Mouse (Mus musculus): Measurements from ENCODE around the gene Plekhh3. TPM values are rescaled to one million over a fixed set of nuclear protein-coding genes. Genes with fewer than 3 reads are reported as not detected.

The Plekhh3 gene
- polyA plus RNA-seq, 1 experiment from 2014 or later = 8.1 TPM

GRCm38 (mm10) chr11:101184984-101185383 lies 13.8 kb upstream of the Plekhh3 start:
- Histone ChIP-seq H3K4me2 (replicated peaks) (no peak overlapping the region), H3K27me3 (peaks cover 5% of the 10 kb centered on the region; the same call in 1 of the 2 replicates), H3K9me3 (no peaks in the 10 kb centered on the region), H3K9ac (replicated peaks) (no peak overlapping the region), H3K27ac (no peak overlapping the region), H3K36me3 (no peaks in the 10 kb centered on the region), H3K4me1 (replicated peaks) (peaks cover 19% of the 10 kb centered on the region), H3K4me3 (replicated peaks) (no peak overlapping the region)
- no peak for ATAC-seq
- WGBS = 90% methylated on average over 12 of the region's 12 CpGs

GRCm38 (mm10) chr11:101182771-101183517 lies 11.8 kb upstream of the Plekhh3 start:
- H3K4me3 ChIP-seq (replicated peaks) = no peak overlapping the region
- no peak overlapping the region for H3K4me2 ChIP-seq (replicated peaks)
- H3K27ac ChIP-seq = no peak overlapping the region
- H3K9ac ChIP-seq (replicated peaks) = peak overlapping the region; percentile 28; the same call in 1 of the 2 replicates
- H3K27me3 ChIP-seq = peaks cover 24% of the 10 kb centered on the region
- ATAC-seq = no peak
- H3K4me1 ChIP-seq (replicated peaks) = peaks cover 13% of the 10 kb centered on the region
- WGBS = 81% methylated on average over 14 of the region's 14 CpGs
- H3K36me3 ChIP-seq = no peaks in the 10 kb centered on the region
- no peaks in the 10 kb centered on the region for H3K9me3 ChIP-seq

- Histone ChIP-seq H3K36me3 (no peaks in the 10 kb centered on the region), H3K4me2 (replicated peaks) (no peak overlapping the region), H3K9ac (replicated peaks) (no peak overlapping the region), H3K9me3 (no peaks in the 10 kb centered on the region), H3K4me3 (replicated peaks) (no peak overlapping the region), H3K27ac (no peak overlapping the region), H3K4me1 (replicated peaks) (peaks cover 21% of the 10 kb centered on the region), H3K27me3 (peaks cover 34% of the 10 kb centered on the region)
- 91% methylated on average over 11 of the region's 11 CpGs for WGBS
- no peak for ATAC-seq
These were observed 10.8 kb upstream of the Plekhh3 start for GRCm38 (mm10) chr11:101181961-101182360.

DNA sequence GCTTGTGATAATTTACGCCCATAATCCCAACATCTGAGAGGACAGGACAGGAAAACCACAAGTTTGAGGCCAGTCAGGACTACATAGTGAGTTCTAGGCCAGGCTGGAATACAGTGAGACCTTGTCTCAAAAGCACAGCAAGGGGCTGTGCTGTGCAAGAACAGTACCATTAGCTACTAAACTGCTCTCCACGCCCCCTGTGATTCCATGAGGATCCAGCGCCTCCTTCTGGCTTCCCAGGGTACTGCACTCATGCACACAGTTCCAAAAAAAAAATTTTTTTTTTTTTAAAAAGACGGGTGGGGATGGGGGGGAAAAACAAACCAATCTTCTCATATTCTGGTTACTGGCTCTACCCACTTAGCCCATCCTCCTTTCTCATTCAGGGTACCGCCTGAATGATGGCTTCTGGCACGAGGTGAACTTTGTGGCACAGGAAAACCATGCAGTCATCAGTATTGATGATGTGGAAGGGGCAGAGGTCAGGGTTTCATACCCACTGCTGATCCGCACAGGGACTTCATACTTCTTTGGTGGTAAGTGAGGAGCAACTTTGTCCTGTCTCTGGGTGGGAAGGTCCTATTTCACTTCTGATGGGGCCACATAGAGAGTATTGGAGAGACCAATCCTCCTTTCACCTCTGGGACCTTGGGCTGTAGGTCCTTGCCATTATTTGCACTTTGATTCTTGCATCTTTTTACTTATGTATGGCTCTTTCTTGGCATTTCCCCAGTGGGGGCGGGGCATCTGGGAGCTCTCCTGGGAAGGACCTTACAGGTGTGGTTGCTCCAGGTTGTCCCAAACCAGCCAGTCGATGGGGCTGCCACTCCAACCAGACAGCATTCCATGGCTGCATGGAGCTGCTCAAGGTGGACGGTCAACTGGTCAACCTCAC lies 9.9 kb upstream of the Plekhh3 start:
- Histone ChIP-seq H3K4me2 (replicated peaks) (no peak overlapping the region), H3K27me3 (peaks cover 42% of the 10 kb centered on the region), H3K27ac (no peak overlapping the region), H3K4me3 (replicated peaks) (no peak overlapping the region), H3K9me3 (no peaks in the 10 kb centered on the region), H3K9ac (replicated peaks) (no peak overlapping the region), H3K36me3 (no peaks in the 10 kb centered on the region), H3K4me1 (replicated peaks) (peaks cover 29% of the 10 kb centered on the region)
- 42% methylated on average over 10 of the region's 10 CpGs for WGBS
- ATAC-seq = no peak

- Histone ChIP-seq H3K4me3 (replicated peaks) (no peak overlapping the region), H3K4me2 (replicated peaks) (no peak overlapping the region), H3K9ac (replicated peaks) (no peak overlapping the region), H3K27me3 (peaks cover 47% of the 10 kb centered on the region), H3K36me3 (no peaks in the 10 kb centered on the region), H3K27ac (no peak overlapping the region), H3K9me3 (no peaks in the 10 kb centered on the region), H3K4me1 (replicated peaks) (peaks cover 36% of the 10 kb centered on the region)
- WGBS = 65% methylated on average over 17 of the region's 17 CpGs
- no peak for ATAC-seq
These were observed 9.1 kb upstream of the Plekhh3 start for GRCm38 (mm10) chr11:101180261-101180660.

DNA sequence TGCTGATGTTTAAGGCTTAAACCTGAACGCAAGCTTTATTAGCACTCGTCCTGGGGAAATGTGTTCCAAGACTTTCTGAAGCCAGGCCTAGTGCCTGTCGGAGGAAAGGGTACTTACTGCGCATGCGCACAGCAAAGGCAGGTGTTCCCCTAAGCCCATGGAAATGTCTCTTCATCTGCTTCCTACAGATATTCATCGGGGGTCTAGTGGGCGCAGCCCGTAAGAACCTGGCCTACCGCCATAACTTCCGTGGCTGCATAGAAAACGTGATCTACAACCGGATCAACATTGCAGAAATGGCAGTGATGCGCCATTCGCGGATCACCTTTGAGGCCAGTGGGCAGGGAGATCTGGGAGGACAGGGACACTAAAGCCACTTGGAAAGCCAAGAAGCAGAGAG lies 8.2 kb upstream of the Plekhh3 start:
- Histone ChIP-seq H3K27me3 (peaks cover 54% of the 10 kb centered on the region), H3K27ac (no peak overlapping the region), H3K9ac (replicated peaks) (no peak overlapping the region), H3K9me3 (no peaks in the 10 kb centered on the region), H3K4me3 (replicated peaks) (no peak overlapping the region), H3K36me3 (no peaks in the 10 kb centered on the region), H3K4me1 (replicated peaks) (peaks cover 45% of the 10 kb centered on the region), H3K4me2 (replicated peaks) (no peak overlapping the region)
- ATAC-seq = no peak
- WGBS = 82% methylated on average over 15 of the region's 15 CpGs

DNA sequence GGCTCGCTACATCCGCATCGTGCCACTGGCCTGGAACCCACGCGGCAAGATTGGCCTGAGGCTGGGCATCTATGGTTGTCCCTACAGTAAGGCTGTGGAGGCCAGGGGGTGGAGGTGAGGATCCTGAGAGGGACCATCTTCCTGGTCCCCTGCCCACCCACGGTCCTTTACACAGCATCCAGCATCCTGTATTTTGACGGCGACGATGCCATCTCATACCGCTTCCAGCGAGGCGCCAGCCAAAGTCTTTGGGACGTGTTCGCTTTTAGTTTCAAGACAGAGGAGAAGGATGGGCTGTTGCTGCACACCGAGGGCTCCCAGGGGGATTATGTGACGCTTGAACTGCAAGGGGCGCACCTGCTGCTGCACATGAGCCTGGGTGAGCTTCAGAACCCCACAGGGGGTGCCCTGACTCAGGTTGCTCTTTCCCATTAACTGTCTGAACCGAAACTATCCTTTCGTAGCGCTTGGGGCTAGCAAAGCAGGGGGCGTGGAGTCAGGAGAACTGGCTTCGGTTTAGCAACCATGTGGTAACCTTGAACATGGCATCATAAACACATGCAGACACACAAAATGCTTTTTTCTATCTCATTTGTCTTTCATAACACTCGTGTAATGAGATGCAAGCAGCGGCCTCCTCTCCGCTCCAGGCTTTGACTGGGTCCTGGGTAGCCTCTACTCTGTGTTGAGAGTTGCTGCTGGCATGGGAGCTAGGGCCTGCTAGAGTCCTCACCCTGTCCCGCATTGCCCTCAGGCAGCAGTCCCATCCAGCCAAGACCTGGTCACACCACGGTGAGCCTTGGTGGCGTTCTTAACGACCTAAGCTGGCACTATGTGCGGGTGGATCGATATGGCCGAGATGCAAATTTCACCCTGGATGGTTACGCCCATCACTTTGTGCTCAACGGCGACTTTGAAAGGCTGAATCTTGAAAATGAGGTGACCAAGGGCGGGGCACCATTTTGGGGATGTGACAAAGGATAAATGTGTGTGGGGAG lies 7.2 kb upstream of the Plekhh3 start:
- peaks cover 61% of the 10 kb centered on the region for H3K27me3 ChIP-seq
- H3K9me3 ChIP-seq = no peaks in the 10 kb centered on the region
- H3K36me3 ChIP-seq = no peaks in the 10 kb centered on the region
- no peak for ATAC-seq
- H3K4me1 ChIP-seq (replicated peaks) = peaks cover 51% of the 10 kb centered on the region
- 44% methylated on average over 36 of the region's 36 CpGs for WGBS
- H3K4me2 ChIP-seq (replicated peaks) = peak overlapping the region; percentile 3; the same call in 1 of the 2 replicates
- no peak overlapping the region for H3K4me3 ChIP-seq (replicated peaks)
- H3K9ac ChIP-seq (replicated peaks) = no peak overlapping the region; the same call in 1 of the 2 replicates
- no peak overlapping the region for H3K27ac ChIP-seq

- Histone ChIP-seq H3K9ac (replicated peaks) (0 out of 2 replicates have a peak overlapping the region, but pooled peaks have one; percentile 60), H3K36me3 (no peaks in the 10 kb centered on the region), H3K4me3 (replicated peaks) (peak overlapping the region; percentile 39), H3K9me3 (no peaks in the 10 kb centered on the region), H3K4me2 (replicated peaks) (peak overlapping the region; percentile 57), H3K4me1 (replicated peaks) (peaks cover 60% of the 10 kb centered on the region), H3K27me3 (peaks cover 64% of the 10 kb centered on the region), H3K27ac (no peak overlapping the region)
- WGBS = 20% methylated on average over 22 of the region's 22 CpGs
- ATAC-seq = no peak
These were observed 6.0 kb upstream of the Plekhh3 start for GRCm38 (mm10) chr11:101176933-101177773.

GRCm38 (mm10) chr11:101176117-101176691 lies 5.1 kb upstream of the Plekhh3 start:
- Histone ChIP-seq H3K9ac (replicated peaks) (peak overlapping the region; percentile 60), H3K27ac (peak overlapping the region; percentile 35; the same call in 1 of the 2 replicates), H3K9me3 (no peaks in the 10 kb centered on the region), H3K27me3 (peaks cover 64% of the 10 kb centered on the region), H3K4me3 (replicated peaks) (peak overlapping the region; percentile 39), H3K36me3 (no peaks in the 10 kb centered on the region), H3K4me1 (replicated peaks) (peaks cover 66% of the 10 kb centered on the region), H3K4me2 (replicated peaks) (peak overlapping the region; percentile 57)
- under 1% methylated on average over 25 of the region's 25 CpGs for whole genome bisulfite sequencing
- no peak for ATAC-seq

DNA sequence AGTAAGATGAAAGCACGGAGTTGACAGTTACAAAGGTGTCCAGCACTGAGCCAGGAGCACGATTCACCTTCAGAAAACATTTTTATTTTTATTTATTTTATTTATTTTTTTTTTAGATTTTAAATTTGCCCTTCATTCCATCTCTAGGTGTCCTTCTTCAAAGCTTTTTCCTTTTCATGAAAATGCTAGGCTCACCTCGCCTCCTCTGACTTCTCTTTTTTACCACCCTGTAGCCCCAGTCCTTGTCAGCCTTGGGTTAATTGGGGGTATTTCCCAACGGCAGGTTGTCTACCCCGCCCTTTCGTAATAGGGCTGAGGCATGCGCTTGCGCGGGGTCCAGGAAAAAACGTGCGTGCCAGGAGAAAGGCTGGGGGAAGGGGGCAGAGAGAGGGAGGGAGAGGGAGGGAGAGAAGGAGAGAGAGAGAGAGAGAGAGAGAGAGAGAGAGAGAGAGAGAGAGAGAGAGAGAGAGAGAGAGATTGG lies 4.5 kb upstream of the Plekhh3 start:
- Histone ChIP-seq H3K4me2 (replicated peaks) (peak overlapping the region; percentile 57), H3K4me3 (replicated peaks) (peak overlapping the region; percentile 39), H3K27me3 (peaks cover 64% of the 10 kb centered on the region), H3K9ac (replicated peaks) (peak overlapping the region; percentile 60), H3K27ac (no peak overlapping the region), H3K4me1 (replicated peaks) (peaks cover 67% of the 10 kb centered on the region), H3K9me3 (no peaks in the 10 kb centered on the region), H3K36me3 (no peaks in the 10 kb centered on the region)
- WGBS = 10% methylated on average over 11 of the region's 11 CpGs
- no peak for ATAC-seq
